Mouse (Mus musculus) mammary gland, adult 2 months (tissue): ENCODE measurements around the gene Rgs9. TPM values are rescaled to one million over a fixed set of nuclear protein-coding genes. Genes with fewer than 3 reads are reported as not detected.

Experiments
- polyA plus RNA-seq: library from polyadenylated mRNA; depleted of rRNA; stranded (reverse); fragments of >200 nt; gene quantifications from 2 replicates; pipeline ENCODE4 v1.2.3, GENCODE M21; 2012; ENCODE audit warnings: low replicate concordance; rRNA removed

The Rgs9 gene
- polyA plus RNA-seq, result 0.49 and 0.68 TPM in 2 replicates

GRCm38 (mm10) chr11:109297710-109298375 lies at the start of gene Rgs9:
Rgs9 (minus strand) TSS chr11:109298129.

Other genes with a start within 250 kb of the Rgs9 start
- not detected in 2 replicates for gene E030025P04Rik, start 153.8 kb downstream of the Rgs9 start, polyA plus RNA-seq
- gene Gna13, start 64.7 kb upstream of the Rgs9 start, polyA plus RNA-seq, result 28.3 and 38.5 TPM in 2 replicates
- not detected in 2 replicates for gene 9930022D16Rik, start 115.8 kb upstream of the Rgs9 start, polyA plus RNA-seq
- gene Amz2, start 127.8 kb upstream of the Rgs9 start, polyA plus RNA-seq, result 27.7 and 81.3 TPM in 2 replicates
- 3.9 and 6.8 TPM in 2 replicates for gene Arsg, start 175.2 kb upstream of the Rgs9 start, polyA plus RNA-seq
- gene Slc16a6, start 175.5 kb upstream of the Rgs9 start, polyA plus RNA-seq, result 2.3 and 2.6 TPM in 2 replicates